Mouse (Mus musculus) liver, postnatal 0 days (tissue): Measurements from ENCODE around the gene Qtrt2. TPM values are rescaled to one million over a fixed set of nuclear protein-coding genes. Genes with fewer than 3 reads are reported as not detected.

ENCODE experiments used
- ATAC-seq: fragments of 200-750 bp; cut with Nextera tagmentation; 2 replicates; pipeline ENCODE4 v1.8.0; 2017; ENCODE audit warnings: mild to moderate bottlenecking, moderate library complexity
- DNase-seq: peaks from one replicate; pipeline ENCODE4 v3.0.0-alpha.2; 2016
- H3K27ac ChIP-seq: fragments of 300-500 bp; sonication (generic); 2 replicates; pipeline ENCODE4 v1.5.1; 2014; ENCODE audit warnings: antibody characterized with exemption, moderate library complexity, mild to moderate bottlenecking, low read depth
- H3K27me3 ChIP-seq: fragments of 300-500 bp; sonication (generic); 2 replicates; pipeline ENCODE4 v1.6.1; 2014; ENCODE audit warnings: low read length, control low read depth, mixed read lengths; ENCODE audit not compliant: insufficient read depth
- H3K36me3 ChIP-seq: fragments of 300-500 bp; sonication (generic); replicated peaks from 2 replicates; pipeline ENCODE4 v1.6.1; 2014; ENCODE audit warnings: mild to moderate bottlenecking, control low read depth, low read length, moderate library complexity, mixed read lengths; ENCODE audit not compliant: insufficient read depth
- H3K4me1 ChIP-seq: fragments of 300-500 bp; sonication (generic); 2 replicates; pipeline ENCODE4 v1.6.1; 2014; ENCODE audit warnings: antibody characterized with exemption, mild to moderate bottlenecking, control low read depth; ENCODE audit not compliant: insufficient read depth
- H3K4me2 ChIP-seq: fragments of 300-500 bp; sonication (generic); 2 replicates; pipeline ENCODE4 v1.6.1; 2014; ENCODE audit warnings: low read depth, mild to moderate bottlenecking, low read length, moderate library complexity, mixed read lengths
- H3K4me3 ChIP-seq: fragments of 300-500 bp; sonication (generic); 2 replicates; pipeline ENCODE4 v1.5.1; 2014; ENCODE audit warnings: low read depth, low read length
- H3K9ac ChIP-seq: fragments of 300-500 bp; sonication (generic); replicated peaks from 2 replicates; pipeline ENCODE4 v1.6.1; 2014; ENCODE audit warnings: mild to moderate bottlenecking, moderate library complexity
- H3K9me3 ChIP-seq: fragments of 300-500 bp; sonication (generic); 2 replicates; pipeline ENCODE4 v1.6.1; 2016; ENCODE audit warnings: mild to moderate bottlenecking, control low read depth, low read length, mixed read lengths
- CTCF ChIP-seq: sonication (generic); IDR thresholded peaks from 2 replicates; pipeline ENCODE4 v1.5.1; 2016; ENCODE audit warnings: antibody characterized with exemption, low read depth
- EP300 ChIP-seq: IDR thresholded peaks from 2 replicates; pipeline ENCODE4 v1.6.1; 2016; ENCODE audit warnings: antibody characterized with exemption, low read depth, mild to moderate bottlenecking
- WGBS: fragments of 180-500 bp; shearing (Covaris S2); extraction: QIAGEN DNeasy Blood & Tissue Kit; methylation state at CpG from one replicate; pipeline ENCODE4 v1.1.7; 2014; ENCODE audit not compliant: insufficient replicate concordance; 5-methylcytosine and 5-hydroxymethylcytosine counted together
- polyA plus RNA-seq: library from polyadenylated mRNA; unstranded; fragments of >200 nt; fragmentation: Nextera tagmentation; extraction: Ambion mirVana; gene quantifications from 2 replicates; pipeline ENCODE4 v1.2.1, GENCODE M21; 2015

Qtrt2 gene
- polyA plus RNA-seq, 1 experiment from 2014 or later: 4.7 TPM

DNA sequence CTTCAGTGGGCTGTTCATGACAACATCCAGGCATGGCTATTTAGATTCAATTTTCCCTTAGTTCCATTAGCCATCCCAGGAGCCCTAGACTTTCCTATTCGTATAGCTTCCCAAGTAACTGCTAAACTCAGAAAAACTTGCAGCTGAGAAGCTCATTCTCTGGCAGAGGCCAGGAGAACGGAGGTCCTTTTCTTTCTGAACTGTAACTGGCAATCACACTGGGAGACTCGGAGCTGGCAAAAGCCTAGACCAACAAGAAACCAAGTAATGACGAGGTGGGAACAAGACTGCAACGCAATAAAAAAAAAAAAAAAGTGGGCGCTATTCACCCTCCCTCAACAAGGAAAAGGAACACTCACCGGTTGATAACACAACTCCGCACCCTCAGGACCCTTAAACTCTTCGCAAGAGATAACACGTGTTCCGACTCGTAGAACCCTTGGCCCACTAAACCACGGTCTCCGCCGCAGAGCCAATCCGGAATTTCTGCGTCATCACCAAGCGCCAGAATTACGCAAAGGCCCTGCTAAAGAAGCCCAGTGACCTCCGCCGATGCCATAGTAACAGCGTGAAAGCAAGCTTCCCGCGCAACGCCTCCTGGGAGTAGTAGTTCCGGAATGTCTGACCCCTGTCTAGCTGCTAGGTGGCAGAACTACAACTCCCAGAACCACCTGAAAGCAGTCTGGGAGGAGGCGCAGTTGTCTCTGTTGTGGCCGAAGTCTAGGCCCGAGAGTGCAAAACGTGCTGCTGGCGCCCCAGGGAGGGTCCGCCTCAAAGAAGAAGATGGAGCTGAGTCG lies 37.2 kb downstream of the Qtrt2 start, which contains the start of gene Ccdc191:
Ccdc191 (plus strand) TSS at position 593 of the 797 bp plus-strand sequence.
- Histone ChIP-seq H3K9me3 (no peaks in the 10 kb centered on the region), H3K4me1 (peaks cover 11% of the 10 kb centered on the region), H3K36me3 (no peaks in the 10 kb centered on the region), H3K4me3 (peak within 1 kb of the TSS; percentile 74), H3K27me3 (no peaks in the 10 kb centered on the region), H3K9ac (peak within 1 kb of the TSS; percentile 71), H3K27ac (peak within 1 kb of the TSS; percentile 84), H3K4me2 (peak within 1 kb of the TSS; percentile 88)
- peak; percentile 98 for DNase-seq
- peak; percentile 99 for ATAC-seq
- WGBS: under 1% methylated on average over 33 of the region's 33 CpGs
- no peak for TF ChIP-seq CTCF
- TF ChIP-seq EP300: 0 out of 2 replicates have a peak, but pooled peaks have one; percentile 67

DNA sequence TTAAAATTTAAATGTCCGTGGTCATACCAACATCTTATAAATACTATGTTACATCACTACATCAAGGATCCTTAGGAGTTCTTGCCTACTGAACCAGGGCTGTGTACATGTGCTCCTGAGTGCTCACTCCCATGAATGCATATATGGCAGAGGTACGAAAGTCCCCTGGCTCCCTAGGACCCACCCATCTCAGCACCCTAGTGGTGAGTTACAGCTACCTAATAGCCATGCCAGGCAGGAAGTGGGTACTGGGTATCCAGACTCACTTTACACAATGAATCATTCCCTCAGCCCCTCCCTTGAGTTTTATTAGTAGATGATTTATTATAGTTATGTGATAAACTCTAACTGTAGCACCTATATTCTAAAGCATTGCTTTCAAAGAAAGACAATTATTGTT lies 44.3 kb downstream of the Qtrt2 start:
- no peak for TF ChIP-seq EP300
- no peak for TF ChIP-seq CTCF
- Histone ChIP-seq H3K9ac (no peak overlapping the region), H3K9me3 (no peaks in the 10 kb centered on the region), H3K4me3 (no peak overlapping the region), H3K27ac (no peak overlapping the region), H3K36me3 (peaks cover 18% of the 10 kb centered on the region; the same call in 1 of the 2 replicates), H3K4me1 (no peaks in the 10 kb centered on the region), H3K4me2 (no peak overlapping the region), H3K27me3 (no peaks in the 10 kb centered on the region)
- no peak for ATAC-seq
- no peak for DNase-seq
- WGBS: 92% methylated on average over 2 of the region's 2 CpGs

DNA sequence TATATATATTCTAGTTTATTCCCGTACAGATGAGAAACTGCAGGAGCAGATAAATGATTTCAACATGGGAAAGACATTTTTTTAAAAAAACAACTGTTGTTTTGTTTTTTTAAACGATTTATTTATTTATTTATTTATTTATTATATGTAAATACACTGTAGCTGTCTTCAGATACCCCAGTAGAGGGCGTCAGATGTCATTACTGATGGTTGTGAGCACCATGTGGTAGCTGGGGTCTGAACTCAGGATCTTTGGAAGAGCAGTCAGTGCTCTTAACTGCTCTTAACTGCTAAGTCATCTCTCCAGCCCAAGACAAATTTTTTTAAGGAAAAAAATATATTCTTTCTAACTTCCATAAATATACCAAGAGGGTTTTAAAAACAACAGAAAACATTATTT lies 45.0 kb downstream of the Qtrt2 start:
- WGBS: 53% methylated on average over 3 of the region's 3 CpGs
- H3K9ac ChIP-seq: no peak overlapping the region
- no peaks in the 10 kb centered on the region for H3K27me3 ChIP-seq
- no peak for TF ChIP-seq EP300
- TF ChIP-seq CTCF: peak; percentile 22; the same call in 1 of the 2 replicates
- H3K4me1 ChIP-seq: no peaks in the 10 kb centered on the region
- peaks cover 20% of the 10 kb centered on the region; the same call in 1 of the 2 replicates for H3K36me3 ChIP-seq
- no peaks in the 10 kb centered on the region for H3K9me3 ChIP-seq
- no peak for ATAC-seq
- no peak overlapping the region for H3K4me2 ChIP-seq
- no peak overlapping the region for H3K27ac ChIP-seq
- no peak overlapping the region for H3K4me3 ChIP-seq
- no peak for DNase-seq

DNA sequence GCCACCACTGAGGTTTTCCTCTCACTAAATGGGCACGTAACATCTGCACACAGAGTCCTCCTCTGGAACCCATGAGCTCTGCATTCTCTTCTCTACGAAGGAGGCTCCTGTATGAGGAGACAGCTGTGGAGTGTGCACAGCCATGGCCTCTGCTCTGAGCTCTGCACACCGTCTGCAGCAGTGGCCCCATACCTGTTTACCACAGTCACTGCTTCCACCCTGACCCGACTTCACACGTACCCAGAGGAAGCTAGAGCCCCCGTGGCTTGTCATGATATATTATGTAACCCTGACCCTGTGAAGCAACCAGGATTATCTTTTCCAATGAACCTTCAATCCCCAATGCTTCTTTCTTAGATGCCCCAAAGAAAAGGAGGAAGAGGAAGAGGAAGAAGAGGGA lies 46.8 kb downstream of the Qtrt2 start:
- Histone ChIP-seq H3K4me3 (no peak overlapping the region), H3K36me3 (peaks cover 24% of the 10 kb centered on the region), H3K9me3 (no peaks in the 10 kb centered on the region), H3K4me1 (no peaks in the 10 kb centered on the region), H3K27me3 (no peaks in the 10 kb centered on the region), H3K9ac (no peak overlapping the region), H3K4me2 (no peak overlapping the region), H3K27ac (no peak overlapping the region)
- WGBS: 69% methylated on average over 6 of the region's 6 CpGs
- TF ChIP-seq CTCF (no peak), EP300 (no peak)
- DNase-seq (no peak), ATAC-seq (no peak)

DNA sequence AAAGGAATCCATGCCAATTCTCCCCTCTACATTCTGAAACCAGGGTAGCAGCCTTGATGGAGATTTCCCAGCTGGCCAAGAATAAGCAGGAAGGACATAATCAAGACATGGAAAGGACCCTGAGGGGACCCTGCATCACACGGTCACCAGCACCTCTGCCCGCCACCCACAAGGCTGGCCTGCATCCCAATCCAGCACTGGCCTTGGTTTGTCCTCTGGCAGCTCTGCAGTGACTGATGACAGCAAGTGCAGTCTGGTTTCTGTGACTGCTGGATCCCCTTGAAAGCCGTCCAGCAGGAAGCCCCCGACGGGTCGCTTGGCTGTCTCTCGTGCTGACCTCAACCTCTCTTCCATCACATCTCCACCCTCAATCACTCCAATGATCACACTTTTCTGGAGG lies 55.2 kb downstream of the Qtrt2 start:
- Histone ChIP-seq H3K9me3 (no peaks in the 10 kb centered on the region), H3K4me3 (no peak overlapping the region), H3K27me3 (no peaks in the 10 kb centered on the region), H3K4me1 (no peaks in the 10 kb centered on the region), H3K4me2 (no peak overlapping the region), H3K27ac (no peak overlapping the region), H3K36me3 (peaks cover 19% of the 10 kb centered on the region), H3K9ac (no peak overlapping the region)
- 87% methylated on average over 7 of the region's 7 CpGs for WGBS
- TF ChIP-seq CTCF (no peak), EP300 (no peak)
- no peak for ATAC-seq
- no peak for DNase-seq

DNA sequence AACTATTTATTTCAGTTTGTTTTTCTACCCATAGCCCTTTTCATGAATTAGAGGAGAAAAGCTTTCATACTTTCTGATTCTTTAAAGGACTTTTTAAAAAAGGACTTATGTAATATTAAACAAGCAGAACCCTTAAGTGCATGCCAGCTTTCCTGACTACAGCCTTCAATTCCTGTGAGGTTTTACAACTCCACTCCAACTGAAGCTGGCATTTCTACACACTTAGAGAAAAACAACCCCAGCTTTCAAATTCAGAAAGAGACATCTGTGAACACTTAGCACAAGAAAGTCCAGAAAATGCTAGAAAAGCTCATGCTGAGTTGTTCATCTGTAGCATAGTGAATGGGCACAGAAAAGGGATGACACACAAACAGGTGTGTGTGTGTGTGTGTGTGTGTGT lies 56.8 kb downstream of the Qtrt2 start:
- peaks cover 18% of the 10 kb centered on the region for H3K36me3 ChIP-seq
- H3K9me3 ChIP-seq: no peaks in the 10 kb centered on the region
- H3K9ac ChIP-seq: no peak overlapping the region
- TF ChIP-seq CTCF (no peak), EP300 (no peak)
- no peak for ATAC-seq
- no peak overlapping the region for H3K4me2 ChIP-seq
- H3K27ac ChIP-seq: no peak overlapping the region
- no peaks in the 10 kb centered on the region for H3K27me3 ChIP-seq
- no peak overlapping the region for H3K4me3 ChIP-seq
- DNase-seq: no peak
- no peaks in the 10 kb centered on the region for H3K4me1 ChIP-seq
